Mouse (Mus musculus) heart, postnatal 10 days (tissue): ENCODE measurements around the gene Dner. TPM values are rescaled to one million over a fixed set of nuclear protein-coding genes. Genes with fewer than 3 reads are reported as not detected.

Source experiments
- DNase-seq, 2 experiments: peaks; one replicate each; pipeline ENCODE4 v3.0.0; 2021
- intact Hi-C: fragments of 180-260 bp; cut with DNase I; formaldehyde crosslinking; loops from one replicate; pipeline ENCODE4 v1.15.1; 2025
- total RNA-seq, 2 experiments: library from RNA; stranded (reverse); gene quantifications; 2 replicates each; pipeline ENCODE4 v1.2.3; 2021

The Dner gene
- total RNA-seq, result under 1 TPM; 0.25 to 0.31 TPM

- intact Hi-C loops, result loop anchor here (10.0 kb wide), 2 partner anchors 261 to 971 kb away; no protein-coding TSS in a partner anchor
- peak; percentile 88 to 91 for DNase-seq
These were observed at the start of gene Dner for GRCm38 (mm10) chr1:84695517-84696411. Dner (minus strand) TSS chr1:84696221.

- intact Hi-C loops, result no loop called here
These were observed 46.1 kb upstream of the Dner start for GRCm38 (mm10) chr1:84742156-84742555.

GRCm38 (mm10) chr1:84740080-84740479 lies 44.1 kb upstream of the Dner start:
- intact Hi-C loops, result no loop called here
- no peak for DNase-seq

More at GRCm38 (mm10) chr1:84742156-84742555, 46.1 kb upstream of the Dner start:
- DNase-seq, result no peak

GRCm38 (mm10) chr1:84737097-84737496 lies 41.1 kb upstream of the Dner start:
- no peak for DNase-seq
- intact Hi-C loops, result no loop called here

- peak; percentile 20 to 45 for DNase-seq
- intact Hi-C loops, result loop anchor here (5.0 kb wide), 3 partner anchors 34 to 154 kb away; partner anchors contain the start of gene Fbxo36
These were observed 37.8 kb upstream of the Dner start for GRCm38 (mm10) chr1:84733799-84734198.

GRCm38 (mm10) chr1:84731763-84732162 lies 35.7 kb upstream of the Dner start:
- intact Hi-C loops, result loop anchor here (5.0 kb wide), 3 partner anchors 36 to 156 kb away; partner anchors contain the start of gene Fbxo36
- DNase-seq, result no peak

- intact Hi-C loops, result no loop called here
- peak; percentile 50 to 61 for DNase-seq
These were observed 26.8 kb upstream of the Dner start for GRCm38 (mm10) chr1:84722841-84723240.

- intact Hi-C loops, result no loop called here
- no peak for DNase-seq
These were observed 26.4 kb upstream of the Dner start for GRCm38 (mm10) chr1:84722371-84722770.

GRCm38 (mm10) chr1:84721942-84722341 lies 25.9 kb upstream of the Dner start:
- intact Hi-C loops, result no loop called here
- DNase-seq, result no peak

- no peak for DNase-seq
- intact Hi-C loops, result no loop called here
These were observed 14.1 kb upstream of the Dner start for GRCm38 (mm10) chr1:84709810-84710785.

GRCm38 (mm10) chr1:84709406-84709805 lies 13.4 kb upstream of the Dner start:
- no peak for DNase-seq
- intact Hi-C loops, result no loop called here

GRCm38 (mm10) chr1:84700254-84700653 lies 4.2 kb upstream of the Dner start:
- DNase-seq, result no peak

GRCm38 (mm10) chr1:84697136-84697535 lies 1.1 kb upstream of the Dner start:
- peak in 1 of 2 experiments; percentile 9 for DNase-seq

More at GRCm38 (mm10) chr1:84700254-84700653, 4.2 kb upstream of the Dner start:
- intact Hi-C loops, result no loop called here

GRCm38 (mm10) chr1:84694688-84695474 lies 1.1 kb downstream of the Dner start:
- intact Hi-C loops, result loop anchor here (10.0 kb wide), 2 partner anchors 260 to 970 kb away; no protein-coding TSS in a partner anchor

More at GRCm38 (mm10) chr1:84697136-84697535, 1.1 kb upstream of the Dner start:
- intact Hi-C loops, result loop anchor here (10.0 kb wide), 2 partner anchors 262 to 972 kb away; no protein-coding TSS in a partner anchor

GRCm38 (mm10) chr1:84677910-84678309 lies 18.1 kb downstream of the Dner start:
- intact Hi-C loops, result no loop called here
- DNase-seq, result no peak

More at GRCm38 (mm10) chr1:84694688-84695474, 1.1 kb downstream of the Dner start:
- DNase-seq, result no peak

GRCm38 (mm10) chr1:84668100-84668846 lies 27.7 kb downstream of the Dner start:
- intact Hi-C loops, result no loop called here
- no peak for DNase-seq

GRCm38 (mm10) chr1:84667660-84668059 lies 28.4 kb downstream of the Dner start:
- no peak for DNase-seq
- intact Hi-C loops, result no loop called here

GRCm38 (mm10) chr1:84664377-84665118 lies 31.5 kb downstream of the Dner start:
- intact Hi-C loops, result no loop called here
- DNase-seq, result no peak
